Mouse (Mus musculus) G1E (cell line): ENCODE measurements around the gene 1700025F22Rik. TPM values are rescaled to one million over a fixed set of nuclear protein-coding genes. Genes with fewer than 3 reads are reported as not detected.
"Not testable (repeated sequence)": the region's sequence is repeated elsewhere in the genome, so short reads cannot be mapped to it uniquely, and the experiment has no call there.

Experiments used
- ATAC-seq: 2 replicates; pipeline ENCODE4 v1.8.0; 2016; ENCODE audit warnings: mild to moderate bottlenecking; ENCODE audit not compliant: insufficient number of reproducible peaks, poor library complexity, low FRiP score, severe bottlenecking; ENCODE audit errors: extremely low read depth
- DNase-seq: peaks from one replicate; pipeline ENCODE4 v3.0.0; 2012; ENCODE audit warnings: low spot score
- H3K27me3 ChIP-seq: 2 replicates; pipeline ENCODE4 v1.6.1; 2012; ENCODE audit warnings: mild to moderate bottlenecking, low read length, inconsistent platforms; ENCODE audit not compliant: insufficient read depth
- H3K36me3 ChIP-seq: replicated peaks from 2 replicates; pipeline ENCODE3; 2012; ENCODE audit warnings: mild to moderate bottlenecking, inconsistent platforms
- H3K4me1 ChIP-seq: 2 replicates; pipeline ENCODE4 v1.6.1; 2012; ENCODE audit warnings: low read depth, low read length, inconsistent platforms, mixed read lengths; ENCODE audit not compliant: insufficient read depth
- H3K4me3 ChIP-seq: 2 replicates; pipeline ENCODE4 v1.5.1; 2012; ENCODE audit warnings: low read depth, mild to moderate bottlenecking, inconsistent platforms, low read length, moderate library complexity, mixed read lengths
- H3K9me3 ChIP-seq: replicated peaks from 2 replicates; pipeline ENCODE4 v1.6.1; 2012; ENCODE audit warnings: inconsistent platforms
- CTCF ChIP-seq: IDR thresholded peaks from 2 replicates; pipeline ENCODE4 v1.5.1; 2012; ENCODE audit warnings: low read depth, low read length, inconsistent platforms, mixed read lengths
- GATA1 ChIP-seq: IDR thresholded peaks from 2 replicates; pipeline ENCODE4 v1.6.1; 2012; ENCODE audit warnings: borderline replicate concordance, low read length, inconsistent platforms, mixed read lengths
- GATA2 ChIP-seq: IDR thresholded peaks from 2 replicates; pipeline ENCODE4 v1.6.1; 2012; ENCODE audit warnings: low read depth, low read length, inconsistent platforms, borderline replicate concordance
- POLR2AphosphoS5 ChIP-seq: IDR thresholded peaks from 2 replicates; pipeline ENCODE4 v1.6.1; 2012; ENCODE audit warnings: low read depth, low read length, inconsistent platforms; ENCODE audit not compliant: insufficient replicate concordance
- TAL1 ChIP-seq: conservative IDR thresholded peaks from 2 replicates; pipeline ENCODE4 v1.6.1; 2012; ENCODE audit warnings: low read depth, low read length, inconsistent platforms, mixed read lengths
- polyA plus RNA-seq: library from polyadenylated mRNA; stranded (reverse); fragments of >175 nt; gene quantifications from 2 replicates; pipeline ENCODE4 v1.2.3, GENCODE M21; 2012
- total RNA-seq, 2 experiments: library from RNA; stranded (forward) in 1 of 2; stranded (reverse) in 1 of 2; fragments of 200-1000 nt in 1 of 2; fragments of >200 nt in 1 of 2; fragmentation: Nextera tagmentation in 1 of 2; gene quantifications; 2 replicates each; pipeline ENCODE4 v1.2.3; 2014 to 2017

The 1700025F22Rik gene
- total and polyA plus RNA-seq, 3 experiments: not detected

DNA sequence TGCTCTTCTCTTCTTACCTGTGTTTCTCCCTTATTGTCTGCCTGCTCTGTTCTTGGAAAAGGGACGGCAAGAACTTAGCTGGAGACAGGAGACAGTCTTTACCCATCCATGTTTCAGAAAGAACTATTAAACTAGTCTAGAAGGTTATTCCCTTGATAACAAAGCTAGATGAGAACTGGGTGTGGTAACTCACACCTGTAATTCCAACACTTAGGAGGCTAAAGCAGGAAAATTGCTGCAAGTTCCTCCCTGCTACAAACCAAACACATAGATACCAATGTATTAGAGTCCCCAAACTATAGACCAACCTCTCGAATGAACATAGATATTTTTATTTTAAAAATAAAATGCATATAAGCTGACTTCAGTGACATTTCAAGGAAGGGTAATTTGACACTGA is 30.3 kb downstream of the 1700025F22Rik start:
- ATAC-seq: no peak
- no peaks in the 10 kb centered on the region for H3K4me1 ChIP-seq
- peaks cover 3% of the 10 kb centered on the region; the same call in 1 of the 2 replicates for H3K27me3 ChIP-seq
- TF ChIP-seq GATA1 (no peak), CTCF (no peak), TAL1 (no peak), GATA2 (no peak), POLR2AphosphoS5 (no peak)
- no peak overlapping the region for H3K4me3 ChIP-seq
- H3K36me3 ChIP-seq: no peaks in the 10 kb centered on the region
- no peak for DNase-seq
- H3K9me3 ChIP-seq: no peaks in the 10 kb centered on the region

DNA sequence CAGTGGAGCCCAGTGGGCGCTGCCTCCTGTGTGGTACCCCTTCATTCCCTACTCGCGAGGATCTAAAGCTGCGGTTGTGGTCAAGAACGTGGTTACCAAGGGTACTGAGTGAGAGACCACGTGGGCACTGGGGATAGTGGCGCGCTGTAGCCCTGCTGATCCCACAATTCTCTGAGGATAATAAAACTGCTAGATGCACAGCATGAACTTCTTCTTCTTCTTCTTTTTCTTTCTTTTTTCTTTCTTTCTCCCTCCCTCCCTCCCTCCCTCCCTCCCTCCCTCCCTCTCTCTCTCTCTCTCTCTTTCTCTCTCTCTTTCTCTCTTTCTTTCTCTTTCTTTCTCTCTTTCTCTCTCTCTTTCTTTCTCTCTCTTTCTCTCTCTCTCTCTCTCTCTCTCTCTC is 34.3 kb downstream of the 1700025F22Rik start, which contains the start of gene 1700017D01Rik:
TSS of gene 1700017D01Rik (minus strand) at position 101 of the 400 bp plus-strand sequence.
- not testable (repeated sequence) for ATAC-seq, H3K36me3 ChIP-seq, H3K4me3 ChIP-seq, DNase-seq, H3K27me3 ChIP-seq, H3K9me3 ChIP-seq, H3K4me1 ChIP-seq

DNA sequence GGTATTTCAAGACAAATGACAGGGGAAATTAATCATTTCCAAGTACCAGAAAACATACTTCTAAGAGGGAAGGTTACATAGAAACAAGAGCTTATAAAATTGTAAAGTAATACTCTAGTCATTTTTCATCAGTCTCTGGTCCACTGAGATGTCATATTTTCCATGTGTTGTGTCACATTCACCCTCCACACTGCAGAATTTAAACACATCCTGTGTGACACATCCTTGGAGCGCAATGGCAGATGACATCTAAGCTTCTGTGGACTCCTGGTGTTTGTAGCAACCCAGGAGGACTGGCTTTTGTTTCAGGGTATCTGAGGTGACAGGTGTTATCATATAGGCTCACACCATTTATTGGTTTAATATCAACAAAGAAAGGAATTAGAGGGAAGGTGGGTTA is 35.4 kb downstream of the 1700025F22Rik start:
- no peaks in the 10 kb centered on the region for H3K4me1 ChIP-seq
- DNase-seq: no peak
- peaks cover 3% of the 10 kb centered on the region; the same call in 1 of the 2 replicates for H3K27me3 ChIP-seq
- H3K36me3 ChIP-seq: no peaks in the 10 kb centered on the region
- no peak for ATAC-seq
- no peak overlapping the region for H3K4me3 ChIP-seq
- TF ChIP-seq CTCF (no peak), POLR2AphosphoS5 (no peak), TAL1 (no peak), GATA1 (no peak), GATA2 (no peak)
- no peaks in the 10 kb centered on the region for H3K9me3 ChIP-seq

DNA sequence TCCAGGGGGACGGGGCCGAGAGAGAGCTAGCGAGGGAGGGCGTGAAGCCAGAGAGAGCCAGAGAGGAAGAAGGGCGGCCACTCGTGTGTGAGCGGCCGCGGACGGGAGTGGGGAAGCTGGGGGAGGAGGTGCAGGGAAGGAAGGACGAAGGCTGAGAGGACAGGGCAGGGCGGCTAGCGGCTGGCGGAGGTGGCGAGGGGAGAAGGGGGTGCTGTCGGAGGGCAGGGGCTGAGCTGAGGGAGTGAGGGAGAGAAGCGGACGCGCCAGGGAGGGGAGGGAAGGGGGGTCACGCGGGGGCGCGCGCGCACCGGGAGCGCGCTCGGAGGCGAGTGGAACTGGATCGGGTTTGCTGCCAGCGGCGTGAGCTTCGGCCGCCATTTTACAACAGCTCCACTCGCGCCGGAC is 44.1 kb downstream of the 1700025F22Rik start:
- H3K9me3 ChIP-seq, DNase-seq, H3K27me3 ChIP-seq, H3K4me1 ChIP-seq, H3K4me3 ChIP-seq, H3K36me3 ChIP-seq: not testable (repeated sequence)
- peak; percentile 76 for ATAC-seq

DNA sequence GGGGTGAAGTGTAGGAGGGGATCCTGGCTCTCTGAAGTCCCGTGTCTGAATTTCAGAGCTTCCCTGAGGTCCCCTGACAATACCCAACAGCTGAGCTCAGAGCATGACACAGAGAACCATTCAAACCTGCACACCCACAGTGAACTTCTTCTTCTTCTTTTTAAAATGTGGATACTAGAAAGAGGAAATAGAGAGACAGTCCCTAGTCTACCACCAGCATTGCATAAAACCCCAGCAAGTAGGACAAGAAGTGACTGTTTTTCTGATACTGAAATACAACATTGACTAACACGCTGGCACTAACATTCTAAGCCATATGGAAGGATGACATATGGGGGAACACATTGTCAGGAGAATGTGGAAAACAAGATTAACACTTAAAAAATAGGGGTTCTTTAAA is 45.8 kb downstream of the 1700025F22Rik start:
- Histone ChIP-seq H3K9me3 (no peaks in the 10 kb centered on the region), H3K36me3 (no peaks in the 10 kb centered on the region), H3K27me3 (no peaks in the 10 kb centered on the region), H3K4me3 (no peak overlapping the region), H3K4me1 (no peaks in the 10 kb centered on the region)
- no peak for DNase-seq
- ATAC-seq: no peak
- TF ChIP-seq CTCF (no peak), POLR2AphosphoS5 (no peak), GATA1 (no peak), TAL1 (no peak), GATA2 (no peak)

DNA sequence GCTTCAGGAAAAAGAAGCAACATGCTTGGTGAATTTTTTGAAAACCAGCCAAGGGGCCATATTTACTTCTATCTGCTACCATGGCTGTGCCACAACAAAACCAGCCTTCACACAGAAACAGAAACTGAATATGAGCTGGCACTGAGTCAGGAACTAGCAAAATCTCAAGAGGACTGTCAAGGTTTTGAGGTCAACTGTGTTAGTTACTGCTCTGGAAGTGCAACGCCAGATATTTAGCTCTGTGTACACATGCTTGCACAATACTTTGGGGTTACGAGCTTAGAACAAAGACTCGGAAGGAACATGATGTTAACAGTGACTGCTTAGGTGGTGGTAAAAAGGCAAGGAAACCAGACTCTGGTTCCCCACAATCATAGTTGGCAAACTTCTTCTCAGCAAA is 57.4 kb downstream of the 1700025F22Rik start:
- TF ChIP-seq TAL1 (no peak), POLR2AphosphoS5 (no peak), GATA1 (no peak), GATA2 (no peak), CTCF (no peak)
- ATAC-seq (no peak), DNase-seq (no peak)
- no peaks in the 10 kb centered on the region for H3K4me1 ChIP-seq
- H3K9me3 ChIP-seq: no peaks in the 10 kb centered on the region
- no peaks in the 10 kb centered on the region for H3K36me3 ChIP-seq
- no peak overlapping the region for H3K4me3 ChIP-seq
- H3K27me3 ChIP-seq: no peaks in the 10 kb centered on the region

DNA sequence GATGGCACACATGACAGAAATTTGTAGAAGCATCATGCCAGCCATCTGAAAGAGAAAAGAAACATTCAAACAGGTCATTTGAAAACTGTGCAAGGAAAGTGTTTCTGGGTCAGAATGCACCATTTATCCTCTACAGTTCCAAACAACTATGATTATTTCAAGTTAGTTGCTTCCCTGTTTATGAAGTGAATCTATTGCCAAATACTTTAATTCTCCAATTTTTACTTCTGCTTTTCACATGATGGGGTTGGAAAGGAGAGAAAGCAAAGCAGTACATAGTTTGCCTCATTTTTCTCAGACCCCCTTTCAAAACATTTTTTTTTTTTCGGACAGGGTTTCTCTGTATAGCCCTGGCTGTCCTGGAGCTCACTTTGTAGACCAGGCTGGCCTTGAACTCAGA is 63.2 kb downstream of the 1700025F22Rik start:
- Histone ChIP-seq H3K9me3 (no peaks in the 10 kb centered on the region), H3K36me3 (no peaks in the 10 kb centered on the region), H3K27me3 (no peaks in the 10 kb centered on the region), H3K4me3 (no peak overlapping the region), H3K4me1 (no peaks in the 10 kb centered on the region)
- no peak for DNase-seq
- ATAC-seq: no peak
- TF ChIP-seq POLR2AphosphoS5: no peak
- no peak for TF ChIP-seq TAL1
